In the genomic region with DNA sequence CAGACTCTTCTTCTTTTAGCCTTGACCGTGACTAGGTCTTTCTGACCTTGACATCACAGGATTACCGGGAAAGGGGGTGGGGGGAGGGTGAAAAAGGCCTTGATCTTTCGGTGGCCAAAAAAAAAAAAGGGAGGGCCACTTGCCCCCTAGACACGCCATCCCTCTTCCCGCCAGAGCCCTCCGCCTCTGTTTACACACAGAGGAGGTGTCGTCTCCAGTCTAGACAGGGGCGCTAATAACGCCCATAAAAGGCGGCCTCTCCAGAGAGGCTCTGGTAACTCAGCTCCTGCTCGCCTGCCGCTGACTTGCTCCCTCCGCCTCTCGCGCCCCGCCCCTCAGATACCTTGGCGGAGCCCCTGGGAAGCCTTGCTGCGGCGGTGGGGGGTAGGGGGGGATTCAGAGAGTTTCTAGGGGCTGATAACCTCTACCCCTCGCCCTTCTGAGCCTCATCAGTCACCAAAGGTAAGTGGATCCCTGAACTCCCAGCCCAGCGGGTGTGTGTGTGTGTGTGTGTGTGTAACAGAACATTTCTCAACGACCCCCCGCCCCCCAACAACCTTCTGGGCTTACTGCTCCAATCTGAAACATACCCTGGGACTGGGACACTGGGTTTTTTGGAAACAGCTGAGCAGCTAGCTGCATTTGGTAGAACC, we compare ENCODE assay signal across 32 mouse cellular contexts. TPM values are rescaled to one million over a fixed set of nuclear protein-coding genes. Genes with fewer than 3 reads are reported as not detected.
DNase-seq lines count a peak whose midpoint lies in the region; ATAC-seq and TF ChIP-seq lines count a peak whose summit lies in the region.
"Had no signal": no experiment of that assay in that cellular context is flagged by ENCODE, and none has a peak within 500 bp of the region (broad histone marks: within the 10 kb centered on the region; RNA-seq: fewer than 3 reads in every experiment).

No protein-coding gene starts in this region.

- H3K27me3 ChIP-seq in heart, embryonic 12.5 days (replicated peaks): peaks cover 100% of the 10 kb centered on the region
- H3K27me3 ChIP-seq in ES-Bruce4 (ENCODE audit: control insufficient read depth, insufficient read depth, low read length, poor library complexity, severe bottlenecking): peaks cover 46% of the 10 kb centered on the region
- H3K27me3 ChIP-seq in limb, embryonic 10.5 days (ENCODE audit: low read depth, poor library complexity, severe bottlenecking): peaks cover 100% of the 10 kb centered on the region
- H3K27me3 ChIP-seq in neural tube, embryonic 14.5 days (ENCODE audit: control insufficient read depth, insufficient read depth, low read length): peaks cover 62% of the 10 kb centered on the region
- peaks cover 60% of the 10 kb centered on the region for H3K27me3 ChIP-seq in stomach, postnatal 0 days (ENCODE audit: control insufficient read depth, insufficient read depth, low read length)

- no peak overlapping the region for H3K4me2 ChIP-seq in heart, embryonic 12.5 days
- H3K4me2 ChIP-seq in neural tube, embryonic 14.5 days (ENCODE audit: low read depth, low read length): no peak overlapping the region; the same call in 1 of the 2 replicates
- H3K4me2 ChIP-seq in stomach, postnatal 0 days (replicated peaks; ENCODE audit: low read depth): no peak overlapping the region
- H3K4me2 ChIP-seq: hindbrain, embryonic 13.5 days; lung, embryonic 14.5 days; midbrain, embryonic 13.5 days had no signal

- 0 out of 2 replicates have a peak, but pooled peaks cover 5% of the 10 kb centered on the region for H3K4me1 ChIP-seq in heart, embryonic 12.5 days (replicated peaks)
- peaks cover 5% of the 10 kb centered on the region for H3K4me1 ChIP-seq in ES-Bruce4 (ENCODE audit: control insufficient read depth, insufficient read depth, low read length)
- peaks cover 18% of the 10 kb centered on the region for H3K4me1 ChIP-seq in limb, embryonic 10.5 days
- H3K4me1 ChIP-seq in neural tube, embryonic 14.5 days (ENCODE audit: control insufficient read depth, insufficient read depth, low read length): 0 out of 2 replicates have a peak, but pooled peaks cover 3% of the 10 kb centered on the region
- no peaks in the 10 kb centered on the region for H3K4me1 ChIP-seq in stomach, postnatal 0 days (replicated peaks; ENCODE audit: control insufficient read depth, insufficient read depth)
- H3K4me1 ChIP-seq: hindbrain, embryonic 13.5 days; midbrain, embryonic 13.5 days had no signal

- peak; percentile 73 for TF ChIP-seq EP300 in ES-Bruce4 (IDR thresholded peaks at IDR 0.05; ENCODE audit: insufficient read depth, low read depth, low read length)
- no peak for TF ChIP-seq EP300 in stomach, postnatal 0 days (optimal IDR thresholded peaks at IDR 0.05)

- H3K27ac ChIP-seq in heart, embryonic 12.5 days (ENCODE audit: poor library complexity, severe bottlenecking): no peak overlapping the region
- H3K27ac ChIP-seq in ES-Bruce4 (ENCODE audit: insufficient read depth, low read length): no peak overlapping the region
- H3K27ac ChIP-seq in limb, embryonic 10.5 days: no peak overlapping the region
- no peak overlapping the region for H3K27ac ChIP-seq in neural tube, embryonic 14.5 days (ENCODE audit: low read depth, low read length)
- no peak overlapping the region for H3K27ac ChIP-seq in stomach, postnatal 0 days (replicated peaks)
- H3K27ac ChIP-seq: hindbrain, embryonic 13.5 days; kidney, postnatal 0 days; liver, embryonic 14.5 days; midbrain, embryonic 13.5 days had no signal

- under 1% methylated on average over 23 of the region's 23 CpGs for WGBS in heart, embryonic 12.5 days
- under 1% methylated on average over 23 of the region's 23 CpGs for WGBS in limb, embryonic 10.5 days
- under 1% methylated on average over 23 of the region's 23 CpGs for WGBS in neural tube, embryonic 14.5 days
- WGBS in stomach, postnatal 0 days: 2% methylated on average over 23 of the region's 23 CpGs

- no peaks in the 10 kb centered on the region for H3K36me3 ChIP-seq in heart, embryonic 12.5 days
- H3K36me3 ChIP-seq in ES-Bruce4 (ENCODE audit: control insufficient read depth, insufficient read depth, low read length, poor library complexity, severe bottlenecking): no peaks in the 10 kb centered on the region
- H3K36me3 ChIP-seq in limb, embryonic 10.5 days: no peaks in the 10 kb centered on the region
- no peaks in the 10 kb centered on the region for H3K36me3 ChIP-seq in neural tube, embryonic 14.5 days (ENCODE audit: control insufficient read depth, insufficient read depth, low read length)
- no peaks in the 10 kb centered on the region for H3K36me3 ChIP-seq in stomach, postnatal 0 days (ENCODE audit: control insufficient read depth, insufficient read depth, low read length)
- H3K36me3 ChIP-seq: hindbrain, embryonic 13.5 days; midbrain, embryonic 13.5 days had no signal

- no peaks in the 10 kb centered on the region for H3K9me3 ChIP-seq in heart, embryonic 12.5 days (replicated peaks)
- no peaks in the 10 kb centered on the region for H3K9me3 ChIP-seq in ES-Bruce4 (replicated peaks; ENCODE audit: control insufficient read depth, insufficient read depth, low read length, poor library complexity, severe bottlenecking)
- H3K9me3 ChIP-seq in limb, embryonic 10.5 days (replicated peaks): no peaks in the 10 kb centered on the region
- no peaks in the 10 kb centered on the region for H3K9me3 ChIP-seq in neural tube, embryonic 14.5 days (ENCODE audit: control insufficient read depth, low read length)
- H3K9me3 ChIP-seq in stomach, postnatal 0 days (ENCODE audit: control insufficient read depth, low read length): no peaks in the 10 kb centered on the region
- H3K9me3 ChIP-seq: hindbrain, embryonic 13.5 days; midbrain, embryonic 13.5 days had no signal

- intact Hi-C loops in heart, postnatal 10 days (cut with DNase I): no loop called here

- no peak overlapping the region for H3K9ac ChIP-seq in heart, embryonic 12.5 days
- H3K9ac ChIP-seq in ES-Bruce4 (ENCODE audit: low read depth, poor library complexity, severe bottlenecking): 0 out of 2 replicates have a peak overlapping the region, but pooled peaks have one; percentile 21
- H3K9ac ChIP-seq in neural tube, embryonic 14.5 days (replicated peaks; ENCODE audit: low read depth, low read length): no peak overlapping the region
- no peak overlapping the region for H3K9ac ChIP-seq in stomach, postnatal 0 days (ENCODE audit: low read length)
- H3K9ac ChIP-seq: forebrain, postnatal 0 days; hindbrain, embryonic 13.5 days; liver, embryonic 14.5 days; lung, embryonic 14.5 days; midbrain, embryonic 13.5 days had no signal

- no peak for DNase-seq in heart, postnatal 10 days
- DNase-seq in limb, embryonic 10.5 days (ENCODE audit: low spot score): peak; percentile 61
- DNase-seq in testis, postnatal 10 days (ENCODE audit: low spot score): no peak
- no peak for DNase-seq in kidney, postnatal 4 days
- DNase-seq in stomach, postnatal 0 days (ENCODE audit: low spot score): no peak
- DNase-seq: adrenal gland, adult 8-10 months; B cell, adult 2 months; cerebellum, adult 18-20 months; cerebellum, postnatal 14 days; forebrain, postnatal 0 days; gastrocnemius, postnatal 14 days; heart, postnatal 36 days; kidney, adult 11 months; lung, embryonic 14.5 days; lung, postnatal 36 days; right cerebral cortex, postnatal 14 days; spleen, adult 18-20 months; thymus, postnatal 14 days had no signal

- no peak for TF ChIP-seq CTCF in ES-Bruce4 (IDR thresholded peaks at IDR 0.05; ENCODE audit: low read depth, low read length)
- TF ChIP-seq CTCF in stomach, postnatal 0 days (IDR thresholded peaks at IDR 0.05; ENCODE audit: low read depth): no peak

- H3K4me3 ChIP-seq in heart, embryonic 12.5 days: no peak overlapping the region
- peak overlapping the region; percentile 9 for H3K4me3 ChIP-seq in ES-Bruce4 (ENCODE audit: low read depth, low read length)
- H3K4me3 ChIP-seq in limb, embryonic 10.5 days: 0 out of 2 replicates have a peak overlapping the region, but pooled peaks have one; percentile 7
- H3K4me3 ChIP-seq in neural tube, embryonic 14.5 days (ENCODE audit: low read depth, low read length): no peak overlapping the region; the same call in 1 of the 2 replicates
- H3K4me3 ChIP-seq in stomach, postnatal 0 days (ENCODE audit: low read depth, low read length): no peak overlapping the region
- H3K4me3 ChIP-seq: hindbrain, embryonic 13.5 days; megakaryocyte, embryonic 14.5 days; midbrain, embryonic 13.5 days had no signal

- peak; percentile 64; the same call in 1 of the 2 replicates for ATAC-seq in heart, embryonic 12.5 days (ENCODE audit: insufficient number of reproducible peaks, low FRiP score)
- peak; percentile 60; the same call in 1 of the 2 replicates for ATAC-seq in neural tube, embryonic 14.5 days (ENCODE audit: low read depth)
- ATAC-seq in stomach, postnatal 0 days (ENCODE audit: low FRiP score, low TSS enrichment): no peak
- ATAC-seq: activated CD4-positive, CD25-positive, alpha-beta regulatory T cell, adult 4 months; forebrain, postnatal 0 days; midbrain, embryonic 13.5 days had no signal

- TF ChIP-seq POLR2A in ES-Bruce4 (IDR thresholded peaks at IDR 0.05; ENCODE audit: insufficient read depth, low read length): no peak

RNA-seq across cellular contexts. Expression of gene Hoxc12, which starts 4.7 kb away (rescaled TPM):
- polyA plus RNA-seq in heart, embryonic 12.5 days (2016; fragmentation: Nextera tagmentation; extraction: Ambion mirVana): not detected in 2 replicates
- not detected for total RNA-seq in heart, postnatal 10 days (2021)
- polyA plus RNA-seq in ES-Bruce4 (2011; ENCODE audit: insufficient read depth, insufficient read length, low read depth, missing spikeins): not detected in 2 replicates
- polyA plus RNA-seq in limb, embryonic 10.5 days (2016; fragmentation: Nextera tagmentation; extraction: Ambion mirVana): 0.36 TPM in 1 of 2 replicates, not detected in the other
- polyA plus RNA-seq in neural tube, embryonic 14.5 days (2014; fragmentation: Nextera tagmentation; extraction: Ambion mirVana): not detected in 2 replicates
- not detected in 2 replicates for polyA plus RNA-seq in stomach, postnatal 0 days (2015; fragmentation: Nextera tagmentation; extraction: Ambion mirVana)
- total RNA-seq: adrenal gland, adult 8-10 months; forebrain, postnatal 0 days; heart, postnatal 36 days; layer of hippocampus, postnatal 14 days; neutrophil, adult 5-6 weeks had no signal
- polyA plus RNA-seq: activated CD4-positive, CD25-positive, alpha-beta regulatory T cell, adult 4 months; embryonic facial prominence, embryonic 14.5 days; forebrain, postnatal 0 days; heart, embryonic 14.5 days; hindbrain, embryonic 13.5 days; kidney, postnatal 0 days; liver, embryonic 14.5 days; lung, embryonic 14.5 days; midbrain, embryonic 13.5 days; testis, adult 2 months had no signal

RNA-seq across cellular contexts. Expression of gene Hoxc13, which starts 10.9 kb away (rescaled TPM):
- polyA plus RNA-seq in heart, embryonic 12.5 days (2016; fragmentation: Nextera tagmentation; extraction: Ambion mirVana): 0.18 TPM in 1 of 2 replicates, not detected in the other
- not detected for total RNA-seq in heart, postnatal 10 days (2021)
- 3.7 and 3.8 TPM in 2 replicates for polyA plus RNA-seq in ES-Bruce4 (2011; ENCODE audit: insufficient read depth, insufficient read length, low read depth, missing spikeins)
- 0.51 and 1.2 TPM in 2 replicates for polyA plus RNA-seq in limb, embryonic 10.5 days (2016; fragmentation: Nextera tagmentation; extraction: Ambion mirVana)
- not detected in 2 replicates for polyA plus RNA-seq in neural tube, embryonic 14.5 days (2014; fragmentation: Nextera tagmentation; extraction: Ambion mirVana)
- polyA plus RNA-seq in stomach, postnatal 0 days (2015; fragmentation: Nextera tagmentation; extraction: Ambion mirVana): 0.05 TPM in 1 of 2 replicates, not detected in the other
- total RNA-seq: adrenal gland, adult 8-10 months; forebrain, postnatal 0 days; gastrocnemius, postnatal 14 days; heart, postnatal 36 days; layer of hippocampus, postnatal 14 days; neutrophil, adult 5-6 weeks had no signal
- polyA plus RNA-seq: activated CD4-positive, CD25-positive, alpha-beta regulatory T cell, adult 4 months; forebrain, postnatal 0 days; heart, embryonic 14.5 days; hindbrain, embryonic 13.5 days; liver, embryonic 14.5 days; lung, embryonic 14.5 days; midbrain, embryonic 13.5 days; testis, adult 2 months had no signal

RNA-seq across cellular contexts. Expression of gene Hoxc11, which starts 22.4 kb away (rescaled TPM):
- polyA plus RNA-seq in heart, embryonic 12.5 days (2016; fragmentation: Nextera tagmentation; extraction: Ambion mirVana): not detected in 2 replicates
- total RNA-seq in heart, postnatal 10 days (2021): not detected
- not detected in 2 replicates for polyA plus RNA-seq in ES-Bruce4 (2011; ENCODE audit: insufficient read depth, insufficient read length, low read depth, missing spikeins)
- polyA plus RNA-seq in limb, embryonic 10.5 days (2016; fragmentation: Nextera tagmentation; extraction: Ambion mirVana): 2.4 and 4.7 TPM in 2 replicates
- not detected in 2 replicates for polyA plus RNA-seq in neural tube, embryonic 14.5 days (2014; fragmentation: Nextera tagmentation; extraction: Ambion mirVana)
- not detected in 2 replicates for polyA plus RNA-seq in stomach, postnatal 0 days (2015; fragmentation: Nextera tagmentation; extraction: Ambion mirVana)
- total RNA-seq: adrenal gland, adult 8-10 months; forebrain, postnatal 0 days; heart, postnatal 36 days; layer of hippocampus, postnatal 14 days; neutrophil, adult 5-6 weeks had no signal
- polyA plus RNA-seq: activated CD4-positive, CD25-positive, alpha-beta regulatory T cell, adult 4 months; embryonic facial prominence, embryonic 14.5 days; forebrain, postnatal 0 days; heart, embryonic 14.5 days; hindbrain, embryonic 13.5 days; liver, embryonic 14.5 days; lung, embryonic 14.5 days; midbrain, embryonic 13.5 days; testis, adult 2 months had no signal

RNA-seq across cellular contexts. Expression of gene Hoxc10, which starts 34.8 kb away (rescaled TPM):
- not detected in 2 replicates for polyA plus RNA-seq in heart, embryonic 12.5 days (2016; fragmentation: Nextera tagmentation; extraction: Ambion mirVana)
- total RNA-seq in heart, postnatal 10 days (2021): not detected
- polyA plus RNA-seq in ES-Bruce4 (2011; ENCODE audit: insufficient read depth, insufficient read length, low read depth, missing spikeins): not detected in 2 replicates
- 21.4 and 51.4 TPM in 2 replicates for polyA plus RNA-seq in limb, embryonic 10.5 days (2016; fragmentation: Nextera tagmentation; extraction: Ambion mirVana)
- polyA plus RNA-seq in neural tube, embryonic 14.5 days (2014; fragmentation: Nextera tagmentation; extraction: Ambion mirVana): 46.1 and 94.7 TPM in 2 replicates
- not detected in 2 replicates for polyA plus RNA-seq in stomach, postnatal 0 days (2015; fragmentation: Nextera tagmentation; extraction: Ambion mirVana)
- total RNA-seq: forebrain, postnatal 0 days; heart, postnatal 36 days; layer of hippocampus, postnatal 14 days; neutrophil, adult 5-6 weeks had no signal
- polyA plus RNA-seq: activated CD4-positive, CD25-positive, alpha-beta regulatory T cell, adult 4 months; embryonic facial prominence, embryonic 14.5 days; forebrain, postnatal 0 days; heart, embryonic 14.5 days; hindbrain, embryonic 13.5 days; liver, embryonic 14.5 days; lung, embryonic 14.5 days; midbrain, embryonic 13.5 days had no signal

RNA-seq across cellular contexts. Expression of gene Hoxc5, which starts 35.4 kb away (rescaled TPM):
- 0.38 and 0.39 TPM in 2 replicates for polyA plus RNA-seq in heart, embryonic 12.5 days (2016; fragmentation: Nextera tagmentation; extraction: Ambion mirVana)
- under 1 TPM; 0.12 to 0.15 TPM for total RNA-seq in heart, postnatal 10 days (2021)
- polyA plus RNA-seq in ES-Bruce4 (2011; ENCODE audit: insufficient read depth, insufficient read length, low read depth, missing spikeins): not detected in 2 replicates
- 10.6 and 12.7 TPM in 2 replicates for polyA plus RNA-seq in limb, embryonic 10.5 days (2016; fragmentation: Nextera tagmentation; extraction: Ambion mirVana)
- 3.6 and 10.2 TPM in 2 replicates for polyA plus RNA-seq in neural tube, embryonic 14.5 days (2014; fragmentation: Nextera tagmentation; extraction: Ambion mirVana)
- polyA plus RNA-seq in stomach, postnatal 0 days (2015; fragmentation: Nextera tagmentation; extraction: Ambion mirVana): 18.0 and 18.2 TPM in 2 replicates
- total RNA-seq: forebrain, postnatal 0 days; heart, postnatal 36 days; layer of hippocampus, postnatal 14 days; neutrophil, adult 5-6 weeks had no signal
- polyA plus RNA-seq: activated CD4-positive, CD25-positive, alpha-beta regulatory T cell, adult 4 months; forebrain, postnatal 0 days had no signal

Comparison
In these comparisons a context has a peak if more than half of its experiments do, and no peak if none do; other contexts are left out.
1. H3K4me3 ChIP-seq: peak in ES-Bruce4 (single experiment) and limb, embryonic 10.5 days (single experiment); none in heart, embryonic 12.5 days (single experiment), neural tube, embryonic 14.5 days (single experiment) and stomach, postnatal 0 days (single experiment).